Mouse (Mus musculus) heart, postnatal 36 days (tissue): ENCODE measurements around the gene Arsg. TPM values are rescaled to one million over a fixed set of nuclear protein-coding genes. Genes with fewer than 3 reads are reported as not detected.

ENCODE experiments used
- DNase-seq, 2 experiments: peaks; one replicate each; pipeline ENCODE4 v3.0.0; 2021 to 2022
- intact Hi-C: fragments of 180-260 bp; cut with DNase I; formaldehyde crosslinking; loops from one replicate; pipeline ENCODE4 v1.15.1; 2025
- microRNA-seq, 2 experiments: library from miRNA; unstranded; fragments of <30 nt; microRNA quantifications; one replicate each; pipeline ENCODE4 v1.2.0; 2021; ENCODE audit warnings: borderline number of aligned reads in 2 of 2
- total RNA-seq, 2 experiments: library from RNA; stranded (reverse); gene quantifications; 2 replicates each; pipeline ENCODE4 v1.2.3; 2021

Arsg gene
- total RNA-seq, 2 experiments from 2014 or later = 1.4 to 1.9 TPM

- no peak for DNase-seq
- intact Hi-C loops = loop anchor here (2.0 to 10.0 kb wide), 2 partner anchors 14 to 276 kb away; no protein-coding TSS in a partner anchor
Measured at GRCm38 (mm10) chr11:109610795-109611302, 137.7 kb downstream of the Arsg start.

- DNase-seq = peak; percentile 98 to 99
Measured at GRCm38 (mm10) chr11:109611303-109612149, 138.4 kb downstream of the Arsg start, which contains the start of gene Wipi1. Gene Wipi1 (minus strand): TSS chr11:109611967.

GRCm38 (mm10) chr11:109612871-109613529 is 139.8 kb downstream of the Arsg start:
- intact Hi-C loops = loop anchor here (10.0 kb wide), 1 partner anchor 278 kb away; no protein-coding TSS in a partner anchor
- DNase-seq = no peak

More at GRCm38 (mm10) chr11:109611303-109612149, 138.4 kb downstream of the Arsg start, which contains the start of gene Wipi1:
- intact Hi-C loops = loop anchor here (2.0 to 10.0 kb wide), 2 partner anchors 15 to 277 kb away; no protein-coding TSS in a partner anchor

GRCm38 (mm10) chr11:109615286-109615685 is 142.1 kb downstream of the Arsg start:
- DNase-seq = no peak
- intact Hi-C loops = loop anchor here (10.0 kb wide), 1 partner anchor 280 kb away; no protein-coding TSS in a partner anchor

- intact Hi-C loops = loop anchor here (10.0 kb wide), 1 partner anchor 282 kb away; no protein-coding TSS in a partner anchor
Measured at GRCm38 (mm10) chr11:109616352-109616751, 143.2 kb downstream of the Arsg start.

GRCm38 (mm10) chr11:109616766-109617165 is 143.6 kb downstream of the Arsg start:
- no peak for DNase-seq
- intact Hi-C loops = loop anchor here (10.0 kb wide), 1 partner anchor 282 kb away; no protein-coding TSS in a partner anchor

More at GRCm38 (mm10) chr11:109616352-109616751, 143.2 kb downstream of the Arsg start:
- DNase-seq = no peak

- DNase-seq = peak; percentile 59 to 78
- intact Hi-C loops = loop anchor here (2.0 to 10.0 kb wide), 2 partner anchors 284 to 374 kb away; no protein-coding TSS in a partner anchor
Measured at GRCm38 (mm10) chr11:109619055-109619454, 145.9 kb downstream of the Arsg start.

- intact Hi-C loops = loop anchor here (2.0 kb wide), 2 partner anchors 30 to 36 kb away; no protein-coding TSS in a partner anchor
Measured at GRCm38 (mm10) chr11:109620356-109620755, 147.2 kb downstream of the Arsg start.

GRCm38 (mm10) chr11:109621183-109621582 is 148.0 kb downstream of the Arsg start:
- intact Hi-C loops = loop anchor here (1.0 to 2.0 kb wide), 3 partner anchors 30 to 239 kb away; no protein-coding TSS in a partner anchor
- DNase-seq = peak; percentile 64 to 68

More at GRCm38 (mm10) chr11:109620356-109620755, 147.2 kb downstream of the Arsg start:
- no peak for DNase-seq

- DNase-seq = peak; percentile 37 to 52
- intact Hi-C loops = no loop called here
Measured at GRCm38 (mm10) chr11:109622518-109623037, 149.4 kb downstream of the Arsg start.

Small RNA genes lying within 50 kb of the gene (microRNA-seq; reads per million reads assigned to microRNA genes)
- gene Gm25540 = 0 reads per million in 2 experiments

Other genes starting within 250 kb of the Arsg start
- under 1 TPM in 1 of 2 experiments, not detected in 1; 0.14 TPM for gene Rgs9, start 175.2 kb upstream of the Arsg start, total RNA-seq
- gene Gna13, start 110.5 kb upstream of the Arsg start, total RNA-seq = 10 to 100 TPM; 33.7 to 34.2 TPM
- gene 9930022D16Rik, start 59.5 kb upstream of the Arsg start, total RNA-seq = not detected
- gene Amz2, start 47.4 kb upstream of the Arsg start, total RNA-seq = 10 to 100 TPM; 51.9 to 56.7 TPM
- 1 to 10 TPM; 5.5 to 7.4 TPM for gene Slc16a6, start 224 bp downstream of the Arsg start, total RNA-seq
- 100 to 1,000 TPM; 116 TPM for gene Wipi1, start 138.6 kb downstream of the Arsg start, total RNA-seq
- gene Prkar1a, start 176.0 kb downstream of the Arsg start, total RNA-seq = 100 to 1,000 TPM; 309 to 323 TPM
- 1 to 10 TPM; 4.6 to 5.8 TPM for gene Fam20a, start 248.9 kb downstream of the Arsg start, total RNA-seq